Mouse (Mus musculus) lung, adult 2 months (tissue): ENCODE results near the gene Eml4.

Experiments
- CTCF ChIP-seq: fragments of 200-500 bp; IDR thresholded peaks from 2 replicates; pipeline ENCODE4 v1.5.1; 2011; ENCODE audit warnings: mild to moderate bottlenecking, low read length, control low read depth; ENCODE audit not compliant: insufficient read depth
- POLR2A ChIP-seq: fragments of 200-500 bp; IDR thresholded peaks from 2 replicates; pipeline ENCODE4 v1.6.1; 2011; ENCODE audit warnings: low read depth, mild to moderate bottlenecking, control low read depth, low read length, borderline replicate concordance; ENCODE audit errors: extremely low read depth

GRCm38 (mm10) chr17:83306964-83307640, 43.6 kb upstream of the Eml4 start:
- TF ChIP-seq CTCF: no peak
- TF ChIP-seq POLR2A: no peak
